8 mouse cellular contexts compared by ENCODE assay signal in the genomic region with DNA sequence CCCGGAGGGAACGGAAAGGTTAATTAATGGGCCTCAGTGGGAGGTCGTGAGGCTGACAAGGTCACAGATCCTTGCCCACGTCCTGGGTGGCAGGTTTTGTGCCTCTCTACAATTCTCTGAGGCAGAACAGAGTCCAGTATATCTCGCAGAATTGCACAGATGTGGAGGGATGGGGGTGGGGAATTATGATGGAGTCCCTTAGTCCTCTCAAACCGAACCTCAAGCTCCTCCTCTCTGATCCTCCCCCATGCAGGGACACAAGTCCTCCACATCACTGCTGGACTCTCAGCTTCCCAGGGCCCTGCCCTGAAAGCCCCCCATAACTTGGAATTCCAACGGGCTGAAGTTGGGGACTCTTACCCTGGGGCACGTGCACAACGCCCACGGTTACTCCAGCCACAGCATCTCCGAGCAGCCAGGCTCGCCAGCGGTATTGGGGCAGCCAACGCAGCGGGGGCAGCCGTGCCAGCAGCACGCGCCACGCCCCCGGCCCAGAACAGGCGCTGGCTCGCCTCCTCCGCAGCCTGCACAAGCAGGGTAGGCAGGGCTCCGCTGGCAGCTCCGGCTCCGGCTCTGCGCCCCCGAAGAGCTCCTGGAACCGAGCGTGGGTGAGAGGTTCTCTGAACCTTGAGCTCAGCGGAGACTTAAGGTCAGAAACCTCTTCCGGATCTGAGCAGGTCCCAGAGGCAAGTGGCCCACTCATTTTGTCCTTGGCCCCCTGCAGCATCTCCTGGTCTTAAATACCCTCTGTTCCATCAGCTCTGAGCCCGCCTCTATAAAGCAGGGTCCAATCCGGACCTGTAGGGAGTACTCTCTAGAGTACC. TPM values are rescaled to one million over a fixed set of nuclear protein-coding genes. Genes with fewer than 3 reads are reported as not detected.
DNase-seq lines count a peak whose midpoint lies in the region; ATAC-seq and TF ChIP-seq lines count a peak whose summit lies in the region.

A gene (minus strand): TSS at position 775 of the 824 bp plus-strand sequence.

- no peak for TF ChIP-seq CTCF in E14TG2a.4 (conservative IDR thresholded peaks at IDR 0.05; ENCODE audit: low read length)
- no peak for TF ChIP-seq CTCF in liver, postnatal 0 days (IDR thresholded peaks at IDR 0.05; ENCODE audit: low read depth)

- peaks cover 37% of the 10 kb centered on the region for H3K4me1 ChIP-seq in kidney, embryonic 16.5 days (ENCODE audit: insufficient read depth, low read length)
- peaks cover 90% of the 10 kb centered on the region for H3K4me1 ChIP-seq in E14TG2a.4 (replicated peaks; ENCODE audit: low read depth, low read length)
- peaks cover 41% of the 10 kb centered on the region for H3K4me1 ChIP-seq in forebrain, embryonic 12.5 days
- H3K4me1 ChIP-seq in hindbrain, embryonic 14.5 days (replicated peaks; ENCODE audit: control insufficient read depth, insufficient read depth, low read length) = peaks cover 33% of the 10 kb centered on the region
- peaks cover 20% of the 10 kb centered on the region for H3K4me1 ChIP-seq in liver, postnatal 0 days (ENCODE audit: insufficient read depth)

- H3K4me3 ChIP-seq in kidney, embryonic 16.5 days (ENCODE audit: low read length) = peak within 1 kb of the TSS; percentile 33
- H3K4me3 ChIP-seq in E14TG2a.4 (replicated peaks; ENCODE audit: low read length) = peak within 1 kb of the TSS; percentile 67
- peak within 1 kb of the TSS; percentile 25 for H3K4me3 ChIP-seq in forebrain, embryonic 12.5 days (replicated peaks)
- peak within 1 kb of the TSS; percentile 14; the same call in 1 of the 2 replicates for H3K4me3 ChIP-seq in hindbrain, embryonic 14.5 days (replicated peaks; ENCODE audit: low read length)
- H3K4me3 ChIP-seq in liver, postnatal 0 days (ENCODE audit: low read depth, low read length) = no peak within 1 kb of the TSS

- peaks cover 49% of the 10 kb centered on the region for H3K27me3 ChIP-seq in kidney, embryonic 16.5 days (ENCODE audit: insufficient read depth, low read length)
- H3K27me3 ChIP-seq in E14TG2a.4 (ENCODE audit: insufficient read depth, low read length) = peaks cover 46% of the 10 kb centered on the region
- H3K27me3 ChIP-seq in forebrain, embryonic 12.5 days = peaks cover 78% of the 10 kb centered on the region
- H3K27me3 ChIP-seq in hindbrain, embryonic 14.5 days (ENCODE audit: control insufficient read depth, insufficient read depth, low read length) = peaks cover 72% of the 10 kb centered on the region
- H3K27me3 ChIP-seq in liver, postnatal 0 days (ENCODE audit: insufficient read depth, low read length) = peaks cover 80% of the 10 kb centered on the region

- H3K9ac ChIP-seq in kidney, embryonic 16.5 days (replicated peaks; ENCODE audit: low read length) = peak within 1 kb of the TSS; percentile 34; the same call in 1 of the 2 replicates
- peak within 1 kb of the TSS; percentile 39; the same call in 1 of the 2 replicates for H3K9ac ChIP-seq in forebrain, embryonic 12.5 days
- H3K9ac ChIP-seq in hindbrain, embryonic 14.5 days = peak within 1 kb of the TSS; percentile 31; the same call in 1 of the 2 replicates
- H3K9ac ChIP-seq in liver, postnatal 0 days (replicated peaks) = no peak within 1 kb of the TSS; the same call in 1 of the 2 replicates

- 0 out of 2 replicates have a peak, but pooled peaks cover 2% of the 10 kb centered on the region for H3K36me3 ChIP-seq in kidney, embryonic 16.5 days (ENCODE audit: insufficient read depth, low read length)
- H3K36me3 ChIP-seq in E14TG2a.4 (ENCODE audit: insufficient read depth, low read length) = peaks cover 21% of the 10 kb centered on the region
- H3K36me3 ChIP-seq in forebrain, embryonic 12.5 days (replicated peaks) = peaks cover 7% of the 10 kb centered on the region; the same call in 1 of the 2 replicates
- H3K36me3 ChIP-seq in hindbrain, embryonic 14.5 days (replicated peaks; ENCODE audit: control insufficient read depth, insufficient read depth) = 0 out of 2 replicates have a peak, but pooled peaks cover 5% of the 10 kb centered on the region
- H3K36me3 ChIP-seq in liver, postnatal 0 days (replicated peaks; ENCODE audit: insufficient read depth, low read length) = no peaks in the 10 kb centered on the region

- no peak within 1 kb of the TSS for H3K27ac ChIP-seq in kidney, embryonic 16.5 days (ENCODE audit: low read length)
- H3K27ac ChIP-seq in forebrain, embryonic 12.5 days = no peak within 1 kb of the TSS
- no peak within 1 kb of the TSS for H3K27ac ChIP-seq in hindbrain, embryonic 14.5 days
- no peak within 1 kb of the TSS for H3K27ac ChIP-seq in liver, postnatal 0 days (ENCODE audit: low read depth)

- no peak for DNase-seq in kidney, adult 11 months
- no peak for DNase-seq in hindbrain, embryonic 14.5 days (ENCODE audit: low spot score)
- peak; percentile 18 for DNase-seq in liver, postnatal 0 days
- DNase-seq in spleen, postnatal 36 days (ENCODE audit: low spot score in 2 of 2) = no peak
- DNase-seq in urinary bladder, postnatal 10 days (ENCODE audit: low spot score) = no peak

- no peaks in the 10 kb centered on the region for H3K9me3 ChIP-seq in kidney, embryonic 16.5 days (ENCODE audit: low read length)
- no peaks in the 10 kb centered on the region for H3K9me3 ChIP-seq in E14TG2a.4 (ENCODE audit: low read length)
- no peaks in the 10 kb centered on the region for H3K9me3 ChIP-seq in forebrain, embryonic 12.5 days
- H3K9me3 ChIP-seq in hindbrain, embryonic 14.5 days (ENCODE audit: control insufficient read depth, low read length) = no peaks in the 10 kb centered on the region
- no peaks in the 10 kb centered on the region for H3K9me3 ChIP-seq in liver, postnatal 0 days (ENCODE audit: low read length)

- WGBS in kidney, embryonic 16.5 days = 1% methylated on average over 34 of the region's 34 CpGs
- WGBS in forebrain, embryonic 12.5 days = 1% methylated on average over 34 of the region's 34 CpGs
- WGBS in hindbrain, embryonic 14.5 days = 2% methylated on average over 34 of the region's 34 CpGs
- 4% methylated on average over 34 of the region's 34 CpGs for WGBS in liver, postnatal 0 days (ENCODE audit: insufficient replicate concordance)

- ATAC-seq in kidney, embryonic 16.5 days (ENCODE audit: low FRiP score, low TSS enrichment) = no peak
- ATAC-seq in forebrain, embryonic 12.5 days (ENCODE audit: low FRiP score) = peak; percentile 12; the same call in 1 of the 2 replicates
- no peak for ATAC-seq in hindbrain, embryonic 14.5 days (ENCODE audit: low FRiP score)
- no peak for ATAC-seq in liver, postnatal 0 days

- TF ChIP-seq EP300 in liver, postnatal 0 days (IDR thresholded peaks at IDR 0.05; ENCODE audit: low read depth) = no peak

- H3K4me2 ChIP-seq in kidney, embryonic 16.5 days (replicated peaks; ENCODE audit: low read depth, low read length) = peak within 1 kb of the TSS; percentile 52
- H3K4me2 ChIP-seq in forebrain, embryonic 12.5 days = peak within 1 kb of the TSS; percentile 43
- H3K4me2 ChIP-seq in hindbrain, embryonic 14.5 days (replicated peaks) = peak within 1 kb of the TSS; percentile 43
- peak within 1 kb of the TSS; percentile 42 for H3K4me2 ChIP-seq in liver, postnatal 0 days (ENCODE audit: low read depth, low read length)

RNA-seq across cellular contexts. Expression of the gene that starts here (rescaled TPM):
- 2.7 and 4.4 TPM in 2 replicates for polyA plus RNA-seq in kidney, embryonic 16.5 days (2015; fragmentation: Nextera tagmentation; extraction: Ambion mirVana)
- polyA plus RNA-seq in forebrain, embryonic 12.5 days (2016; fragmentation: Nextera tagmentation; extraction: Ambion mirVana) = 0.86 and 2.2 TPM in 2 replicates
- 0.94 and 0.99 TPM in 2 replicates for polyA plus RNA-seq in hindbrain, embryonic 14.5 days (2014; fragmentation: Nextera tagmentation; extraction: Ambion mirVana)
- polyA plus RNA-seq in liver, postnatal 0 days (2015; fragmentation: Nextera tagmentation; extraction: Ambion mirVana) = 2.0 TPM in 2 replicates
